Mouse (Mus musculus): ENCODE measurements around the gene Srsf6. TPM values are rescaled to one million over a fixed set of nuclear protein-coding genes. Genes with fewer than 3 reads are reported as not detected.

Srsf6 gene
- polyA plus RNA-seq, 1 experiment = 129 TPM

GRCm38 (mm10) chr2:162905902-162906301 lies 25.4 kb upstream of the Srsf6 start:
- TF ChIP-seq POLR2A (IDR thresholded peaks at IDR 0.05; ENCODE audit: extremely low read depth, insufficient read depth, low read length) = no peak
- TF ChIP-seq CTCF (IDR thresholded peaks at IDR 0.05; ENCODE audit: extremely low read depth, insufficient read depth, low read length) = no peak
- no peaks in the 10 kb centered on the region for H3K4me1 ChIP-seq (ENCODE audit: control insufficient read depth, insufficient read depth, low read length)

GRCm38 (mm10) chr2:162908052-162908491 lies 23.3 kb upstream of the Srsf6 start:
- no peaks in the 10 kb centered on the region for H3K4me1 ChIP-seq (ENCODE audit: control insufficient read depth, insufficient read depth, low read length)
- H3K4me3 ChIP-seq (ENCODE audit: insufficient read depth, low read length) = no peak overlapping the region
- H3K27ac ChIP-seq (ENCODE audit: insufficient read depth, low read length) = no peak overlapping the region
- no peak for TF ChIP-seq CTCF (IDR thresholded peaks at IDR 0.05; ENCODE audit: extremely low read depth, insufficient read depth, low read length)
- TF ChIP-seq POLR2A (IDR thresholded peaks at IDR 0.05; ENCODE audit: extremely low read depth, insufficient read depth, low read length) = no peak

More at GRCm38 (mm10) chr2:162905902-162906301, 25.4 kb upstream of the Srsf6 start:
- Histone ChIP-seq H3K27ac (ENCODE audit: insufficient read depth, low read length) (no peak overlapping the region), H3K4me3 (ENCODE audit: insufficient read depth, low read length) (no peak overlapping the region)

- Histone ChIP-seq H3K4me3 (ENCODE audit: insufficient read depth, low read length) (no peak overlapping the region), H3K27ac (ENCODE audit: insufficient read depth, low read length) (no peak overlapping the region), H3K4me1 (ENCODE audit: control insufficient read depth, insufficient read depth, low read length) (peaks cover 2% of the 10 kb centered on the region; the same call in 1 of the 2 replicates)
- TF ChIP-seq CTCF (IDR thresholded peaks at IDR 0.05; ENCODE audit: extremely low read depth, insufficient read depth, low read length) (no peak), POLR2A (IDR thresholded peaks at IDR 0.05; ENCODE audit: extremely low read depth, insufficient read depth, low read length) (no peak)
Measured at GRCm38 (mm10) chr2:162914040-162914439, 17.3 kb upstream of the Srsf6 start.

- no peak overlapping the region for H3K4me3 ChIP-seq (ENCODE audit: insufficient read depth, low read length)
- TF ChIP-seq CTCF (IDR thresholded peaks at IDR 0.05; ENCODE audit: extremely low read depth, insufficient read depth, low read length) = peak; percentile 68
- no peak for TF ChIP-seq POLR2A (IDR thresholded peaks at IDR 0.05; ENCODE audit: extremely low read depth, insufficient read depth, low read length)
- H3K27ac ChIP-seq (ENCODE audit: insufficient read depth, low read length) = no peak overlapping the region
- peaks cover 2% of the 10 kb centered on the region; the same call in 1 of the 2 replicates for H3K4me1 ChIP-seq (ENCODE audit: control insufficient read depth, insufficient read depth, low read length)
Measured at GRCm38 (mm10) chr2:162914519-162914918, 16.8 kb upstream of the Srsf6 start.

DNA sequence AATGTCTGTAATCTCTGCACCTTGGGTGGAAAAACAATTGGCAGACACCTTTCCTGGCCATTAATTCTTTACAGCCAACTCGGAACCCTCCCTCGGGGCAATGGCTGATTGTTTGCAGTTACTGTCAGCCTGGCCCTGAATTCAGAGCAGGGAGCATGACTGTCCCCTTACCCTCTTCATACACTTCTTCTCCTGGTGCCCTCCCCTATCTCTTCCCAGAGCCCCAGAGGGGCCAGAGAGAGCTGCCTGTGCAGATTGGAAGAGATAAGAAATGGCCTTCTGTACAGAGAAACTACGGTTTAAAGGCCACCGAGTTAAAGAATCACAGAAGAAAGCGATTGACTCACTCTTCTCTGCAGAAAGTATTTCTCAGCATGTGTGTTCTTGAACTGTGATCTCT lies 11.4 kb upstream of the Srsf6 start:
- Histone ChIP-seq H3K27ac (ENCODE audit: insufficient read depth, low read length) (no peak overlapping the region), H3K4me3 (ENCODE audit: insufficient read depth, low read length) (no peak overlapping the region), H3K4me1 (ENCODE audit: control insufficient read depth, insufficient read depth, low read length) (no peaks in the 10 kb centered on the region; the same call in 1 of the 2 replicates)
- no peak for TF ChIP-seq POLR2A (IDR thresholded peaks at IDR 0.05; ENCODE audit: extremely low read depth, insufficient read depth, low read length)
- no peak for TF ChIP-seq CTCF (IDR thresholded peaks at IDR 0.05; ENCODE audit: extremely low read depth, insufficient read depth, low read length)

- Histone ChIP-seq H3K4me1 (ENCODE audit: control insufficient read depth, insufficient read depth, low read length) (no peaks in the 10 kb centered on the region; the same call in 1 of the 2 replicates), H3K4me3 (ENCODE audit: insufficient read depth, low read length) (no peak overlapping the region), H3K27ac (ENCODE audit: insufficient read depth, low read length) (no peak overlapping the region)
- TF ChIP-seq POLR2A (IDR thresholded peaks at IDR 0.05; ENCODE audit: extremely low read depth, insufficient read depth, low read length) (no peak), CTCF (IDR thresholded peaks at IDR 0.05; ENCODE audit: extremely low read depth, insufficient read depth, low read length) (peak; percentile 84)
Measured at GRCm38 (mm10) chr2:162922183-162922582, 9.1 kb upstream of the Srsf6 start.

GRCm38 (mm10) chr2:162922834-162923233 lies 8.5 kb upstream of the Srsf6 start:
- TF ChIP-seq CTCF (IDR thresholded peaks at IDR 0.05; ENCODE audit: extremely low read depth, insufficient read depth, low read length) (no peak), POLR2A (IDR thresholded peaks at IDR 0.05; ENCODE audit: extremely low read depth, insufficient read depth, low read length) (no peak)
- Histone ChIP-seq H3K4me1 (ENCODE audit: control insufficient read depth, insufficient read depth, low read length) (no peaks in the 10 kb centered on the region; the same call in 1 of the 2 replicates), H3K27ac (ENCODE audit: insufficient read depth, low read length) (no peak overlapping the region)

GRCm38 (mm10) chr2:162924126-162924525 lies 7.2 kb upstream of the Srsf6 start:
- Histone ChIP-seq H3K4me3 (ENCODE audit: insufficient read depth, low read length) (no peak overlapping the region), H3K4me1 (ENCODE audit: control insufficient read depth, insufficient read depth, low read length) (no peaks in the 10 kb centered on the region; the same call in 1 of the 2 replicates), H3K27ac (ENCODE audit: insufficient read depth, low read length) (no peak overlapping the region)
- TF ChIP-seq CTCF (IDR thresholded peaks at IDR 0.05; ENCODE audit: extremely low read depth, insufficient read depth, low read length) (no peak), POLR2A (IDR thresholded peaks at IDR 0.05; ENCODE audit: extremely low read depth, insufficient read depth, low read length) (no peak)

More at GRCm38 (mm10) chr2:162922834-162923233, 8.5 kb upstream of the Srsf6 start:
- H3K4me3 ChIP-seq (ENCODE audit: insufficient read depth, low read length) = no peak overlapping the region

DNA sequence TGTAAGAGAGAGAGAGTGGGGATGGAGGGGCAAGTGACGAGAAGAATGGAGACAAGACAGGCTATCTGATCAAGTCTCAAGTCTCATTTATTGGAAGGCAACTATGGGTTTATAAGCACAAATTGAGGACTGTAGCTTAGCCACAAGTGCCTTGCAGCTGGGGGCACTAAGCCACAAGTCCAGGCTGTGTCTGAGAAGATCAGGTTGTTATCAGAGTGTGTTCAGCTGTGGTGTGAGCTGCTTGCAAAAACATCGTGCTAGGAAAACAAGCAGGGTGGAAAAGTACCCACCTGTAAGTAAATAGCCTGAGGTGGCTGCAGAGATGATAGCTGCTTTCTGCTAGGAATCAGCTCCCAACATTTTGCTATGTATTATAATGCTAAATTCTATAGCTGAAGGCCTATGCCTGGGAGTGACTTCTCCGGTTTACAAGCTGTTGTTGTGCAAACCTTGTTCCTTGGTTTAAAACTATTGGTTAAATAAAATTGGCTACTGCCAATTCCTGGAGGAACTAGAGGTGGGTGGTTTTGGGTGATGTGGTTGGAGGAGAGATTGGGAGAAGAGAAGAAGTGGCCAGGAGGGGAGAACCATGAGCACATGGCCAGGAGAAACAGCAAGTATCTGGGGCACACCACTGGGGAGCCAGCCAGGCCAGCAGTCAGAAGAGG lies 3.3 kb upstream of the Srsf6 start:
- H3K4me3 ChIP-seq (ENCODE audit: insufficient read depth, low read length) = no peak overlapping the region
- H3K4me1 ChIP-seq (ENCODE audit: control insufficient read depth, insufficient read depth, low read length) = peaks cover 3% of the 10 kb centered on the region
- TF ChIP-seq POLR2A (IDR thresholded peaks at IDR 0.05; ENCODE audit: extremely low read depth, insufficient read depth, low read length) (no peak), CTCF (IDR thresholded peaks at IDR 0.05; ENCODE audit: extremely low read depth, insufficient read depth, low read length) (no peak)
- no peak overlapping the region for H3K27ac ChIP-seq (ENCODE audit: insufficient read depth, low read length)

DNA sequence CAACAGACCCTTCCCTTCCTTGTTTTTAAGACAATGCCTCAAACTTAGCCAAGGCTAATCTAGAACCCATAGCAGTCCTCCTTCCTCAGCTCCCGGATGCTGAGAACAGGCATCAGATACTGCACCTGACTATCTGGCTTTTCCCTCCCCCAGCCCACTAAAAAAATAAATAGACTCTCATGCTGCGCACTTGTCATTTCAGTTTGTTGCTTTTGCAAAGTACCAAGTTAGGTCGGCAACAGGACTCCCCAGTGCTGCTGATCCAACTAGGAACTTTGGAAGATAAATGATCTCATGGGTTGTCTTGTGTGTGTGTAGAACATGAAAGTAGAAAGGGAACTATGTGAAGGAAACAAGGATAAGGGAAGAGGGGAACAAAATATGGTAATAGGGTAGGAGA lies 1.6 kb upstream of the Srsf6 start:
- Histone ChIP-seq H3K27ac (ENCODE audit: insufficient read depth, low read length) (no peak overlapping the region), H3K4me3 (ENCODE audit: insufficient read depth, low read length) (no peak overlapping the region), H3K4me1 (ENCODE audit: control insufficient read depth, insufficient read depth, low read length) (peaks cover 5% of the 10 kb centered on the region)
- TF ChIP-seq POLR2A (IDR thresholded peaks at IDR 0.05; ENCODE audit: extremely low read depth, insufficient read depth, low read length) (no peak), CTCF (IDR thresholded peaks at IDR 0.05; ENCODE audit: extremely low read depth, insufficient read depth, low read length) (no peak)
